Mouse (Mus musculus) left cerebral cortex, adult 18-20 months (tissue): ENCODE measurements at regions not wholly inside any gene's neighbourhood (a gene's known extent, or its start where the extent isn't known, plus 50 kb on each side); places are given as distances from the start of the nearest gene placed in this dataset.

Experiments
- DNase-seq, 2 experiments: peaks; one replicate each; pipeline ENCODE4 v3.0.0; 2021 to 2022; ENCODE audit warnings: low spot score in 2 of 2, mixed read lengths in 1 of 2

GRCm38 (mm10) chr8:90192856-90193255 is 155.3 kb downstream of the Tox3 start:
- DNase-seq, result no peak

GRCm38 (mm10) chr8:90182807-90183206 is 165.3 kb downstream of the Tox3 start:
- DNase-seq, result no peak

GRCm38 (mm10) chr8:90176771-90177170 is 171.4 kb downstream of the Tox3 start:
- no peak for DNase-seq

GRCm38 (mm10) chr8:90176335-90176734 is 171.8 kb downstream of the Tox3 start:
- no peak for DNase-seq

GRCm38 (mm10) chr8:90166639-90167038 is 181.5 kb downstream of the Tox3 start:
- DNase-seq, result no peak

- no peak for DNase-seq
Measured at GRCm38 (mm10) chr8:90151477-90151876, 196.7 kb downstream of the Tox3 start.

GRCm38 (mm10) chr8:90149903-90150302 is 198.2 kb downstream of the Tox3 start:
- peak; percentile 22 to 24 for DNase-seq

GRCm38 (mm10) chr8:90134626-90135025 is 213.5 kb downstream of the Tox3 start:
- no peak for DNase-seq

GRCm38 (mm10) chr8:90130704-90131267 is 217.4 kb downstream of the Tox3 start:
- no peak for DNase-seq

- DNase-seq, result no peak
Measured at GRCm38 (mm10) chr8:90125426-90125825, 222.7 kb downstream of the Tox3 start.

- no peak for DNase-seq
Measured at GRCm38 (mm10) chr8:90123101-90123500, 225.0 kb downstream of the Tox3 start.

- no peak for DNase-seq
Measured at GRCm38 (mm10) chr8:90121935-90122334, 226.2 kb downstream of the Tox3 start.

- no peak for DNase-seq
Measured at GRCm38 (mm10) chr8:90121017-90121416, 227.1 kb downstream of the Tox3 start.

GRCm38 (mm10) chr8:90115436-90115835 is 232.7 kb downstream of the Tox3 start:
- peak; percentile 14 to 39 for DNase-seq

- DNase-seq, result no peak
Measured at GRCm38 (mm10) chr8:90100509-90100908, 247.6 kb downstream of the Tox3 start.

GRCm38 (mm10) chr8:90082630-90083029 is 265.5 kb downstream of the Tox3 start:
- DNase-seq, result no peak

GRCm38 (mm10) chr8:90076381-90076780 is 271.8 kb downstream of the Tox3 start:
- DNase-seq, result no peak

- no peak for DNase-seq
Measured at GRCm38 (mm10) chr8:90075796-90076195, 272.3 kb downstream of the Tox3 start.

- DNase-seq, result no peak
Measured at GRCm38 (mm10) chr8:90070006-90070405, 278.1 kb downstream of the Tox3 start.

- no peak for DNase-seq
Measured at GRCm38 (mm10) chr8:90069411-90069993, 278.6 kb downstream of the Tox3 start.

- DNase-seq, result no peak
Measured at GRCm38 (mm10) chr8:90068441-90068840, 279.7 kb downstream of the Tox3 start.

- DNase-seq, result no peak
Measured at GRCm38 (mm10) chr8:90064381-90064780, 283.8 kb downstream of the Tox3 start.

- DNase-seq, result no peak
Measured at GRCm38 (mm10) chr8:90063291-90063690, 284.9 kb downstream of the Tox3 start.
